Mouse (Mus musculus) CH12.LX (cell line): ENCODE data around the gene Heyl.

Experiments used
- CTCF ChIP-seq, 2 experiments: IDR thresholded peaks in 1 of 2; conservative IDR thresholded peaks in 1 of 2; 2 replicates each; pipeline ENCODE4 v1.5.1; 2011 to 2012; ENCODE audit warnings: low read depth in 2 of 2, low read length in 2 of 2, improper control_type of control experiment in 1 of 2, inconsistent platforms in 1 of 2, mild to moderate bottlenecking in 1 of 2, moderate library complexity in 1 of 2
- E2F4 ChIP-seq: IDR thresholded peaks from 2 replicates; pipeline ENCODE4 v1.6.1; 2011; ENCODE audit warnings: low read depth, low read length, improper control_type of control experiment; ENCODE audit not compliant: insufficient replicate concordance
- EP300 ChIP-seq: IDR thresholded peaks from 2 replicates; pipeline ENCODE4 v1.6.1; 2011; ENCODE audit warnings: low read length, improper control_type of control experiment
- ETS1 ChIP-seq: conservative IDR thresholded peaks from 2 replicates; pipeline ENCODE4 v1.6.1; 2012; ENCODE audit warnings: low read depth, mild to moderate bottlenecking, inconsistent platforms, low read length, improper control_type of control experiment, moderate library complexity
- JUN ChIP-seq: IDR thresholded peaks from 2 replicates; pipeline ENCODE4 v1.6.1; 2011; ENCODE audit warnings: low read depth, mild to moderate bottlenecking, low read length, improper control_type of control experiment, moderate library complexity; ENCODE audit not compliant: insufficient read depth
- MAFK ChIP-seq: IDR thresholded peaks from 2 replicates; pipeline ENCODE4 v1.6.1; 2011; ENCODE audit warnings: low read length, improper control_type of control experiment; ENCODE audit not compliant: insufficient replicate concordance
- POLR2A ChIP-seq: IDR thresholded peaks from 2 replicates; pipeline ENCODE4 v1.6.1; 2011; ENCODE audit warnings: low read depth, mild to moderate bottlenecking, improper control_type of control experiment, low read length
- ZKSCAN1 ChIP-seq: IDR thresholded peaks from 2 replicates; pipeline ENCODE4 v1.6.1; 2012; ENCODE audit warnings: low read depth, inconsistent platforms, low read length, improper control_type of control experiment, borderline replicate concordance

- TF ChIP-seq CTCF (conservative IDR thresholded peaks at IDR 0.05 in 1 of 2, IDR thresholded peaks at IDR 0.05 in 1 of 2; ENCODE audit: low read depth in 2 of 2, low read length in 2 of 2) (no peak), E2F4 (no peak), ETS1 (no peak), EP300 (no peak), MAFK (no peak), ZKSCAN1 (no peak), POLR2A (no peak), JUN (no peak)
Observed at GRCm38 (mm10) chr4:123252214-123252613, 18.9 kb downstream of the Heyl start.
